Mouse (Mus musculus) testis, adult 2 months (tissue): ENCODE data around the gene Usb1. TPM values are rescaled to one million over a fixed set of nuclear protein-coding genes. Genes with fewer than 3 reads are reported as not detected.

Experiments used
- H3K27ac ChIP-seq: fragments of 200-500 bp; 2 replicates; pipeline ENCODE4 v1.5.1; 2012; ENCODE audit warnings: low read depth, low read length; ENCODE audit not compliant: control insufficient read depth, insufficient read depth
- H3K27me3 ChIP-seq: fragments of 200-500 bp; 2 replicates; pipeline ENCODE4 v1.6.1; 2012; ENCODE audit warnings: mild to moderate bottlenecking, low read length, moderate library complexity; ENCODE audit not compliant: control insufficient read depth, insufficient read depth
- H3K36me3 ChIP-seq: fragments of 200-500 bp; 2 replicates; pipeline ENCODE4 v1.6.1; 2012; ENCODE audit warnings: mild to moderate bottlenecking, low read length; ENCODE audit not compliant: control insufficient read depth, insufficient read depth
- H3K4me1 ChIP-seq: fragments of 200-500 bp; 2 replicates; pipeline ENCODE4 v1.6.1; 2012; ENCODE audit warnings: low read length; ENCODE audit not compliant: control insufficient read depth, insufficient read depth
- H3K4me3 ChIP-seq: fragments of 200-500 bp; 2 replicates; pipeline ENCODE4 v1.5.1; 2012; ENCODE audit warnings: low read depth, mild to moderate bottlenecking, low read length, moderate library complexity, mixed read lengths; ENCODE audit not compliant: control insufficient read depth
- CTCF ChIP-seq: fragments of 200-500 bp; IDR thresholded peaks from 2 replicates; pipeline ENCODE4 v1.5.1; 2012; ENCODE audit warnings: low read depth, mild to moderate bottlenecking, inconsistent platforms, low read length, moderate library complexity; ENCODE audit not compliant: control insufficient read depth, insufficient read depth, insufficient replicate concordance
- POLR2A ChIP-seq: fragments of 200-500 bp; IDR thresholded peaks from 2 replicates; pipeline ENCODE4 v1.6.1; 2012; ENCODE audit warnings: low read depth, mild to moderate bottlenecking, inconsistent platforms, low read length, moderate library complexity; ENCODE audit not compliant: control insufficient read depth
- polyA plus RNA-seq: library from polyadenylated mRNA; depleted of rRNA; stranded (reverse); fragments of >200 nt; gene quantifications from 2 replicates; pipeline ENCODE4 v1.2.3, GENCODE M21; 2012

The Usb1 gene
- polyA plus RNA-seq, 1 experiment: 34.0 TPM

DNA sequence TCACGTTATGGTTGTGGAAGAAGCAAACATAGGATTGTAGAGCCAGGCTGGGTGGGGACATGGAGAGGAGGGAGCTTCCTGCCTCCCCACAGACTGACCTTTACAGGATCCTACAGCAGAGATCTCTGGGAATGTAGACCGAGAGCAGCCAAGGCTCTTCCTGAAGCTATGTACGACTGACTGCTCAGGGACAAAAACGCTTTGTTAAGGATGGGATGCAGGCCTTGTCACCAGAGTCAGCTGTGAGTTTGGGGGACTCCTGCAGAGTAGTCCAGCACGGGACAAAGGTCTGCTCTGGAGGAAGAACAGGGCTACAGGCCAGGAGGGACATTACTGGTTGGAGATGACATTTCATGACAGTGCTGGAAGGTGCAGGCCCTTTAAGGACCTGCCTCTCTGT lies 7.4 kb upstream of the Usb1 start:
- Histone ChIP-seq H3K4me1 (peaks cover 13% of the 10 kb centered on the region), H3K36me3 (no peaks in the 10 kb centered on the region)

GRCm38 (mm10) chr8:95326822-95327221 lies 5.3 kb upstream of the Usb1 start:
- no peak for TF ChIP-seq CTCF
- no peaks in the 10 kb centered on the region for H3K27me3 ChIP-seq

More for the DNA sequence above, 7.4 kb upstream of the Usb1 start:
- H3K4me3 ChIP-seq: no peak overlapping the region
- H3K27ac ChIP-seq: no peak overlapping the region
- H3K27me3 ChIP-seq: no peaks in the 10 kb centered on the region
- no peak for TF ChIP-seq CTCF
- TF ChIP-seq POLR2A: no peak

GRCm38 (mm10) chr8:95327866-95328465 lies 4.1 kb upstream of the Usb1 start:
- no peaks in the 10 kb centered on the region for H3K27me3 ChIP-seq
- no peaks in the 10 kb centered on the region for H3K36me3 ChIP-seq
- H3K27ac ChIP-seq: no peak overlapping the region
- TF ChIP-seq CTCF: no peak
- no peak for TF ChIP-seq POLR2A
- no peaks in the 10 kb centered on the region for H3K4me1 ChIP-seq
- H3K4me3 ChIP-seq: no peak overlapping the region

More at GRCm38 (mm10) chr8:95326822-95327221, 5.3 kb upstream of the Usb1 start:
- Histone ChIP-seq H3K4me1 (no peaks in the 10 kb centered on the region), H3K4me3 (no peak overlapping the region), H3K36me3 (no peaks in the 10 kb centered on the region), H3K27ac (no peak overlapping the region)

- Histone ChIP-seq H3K4me3 (no peak overlapping the region), H3K4me1 (peaks cover 3% of the 10 kb centered on the region; the same call in 1 of the 2 replicates), H3K27ac (no peak overlapping the region), H3K27me3 (no peaks in the 10 kb centered on the region), H3K36me3 (no peaks in the 10 kb centered on the region; the same call in 1 of the 2 replicates)
- TF ChIP-seq POLR2A (no peak), CTCF (no peak)
These were observed 1.7 kb upstream of the Usb1 start for GRCm38 (mm10) chr8:95330367-95330766.

- Histone ChIP-seq H3K36me3 (no peaks in the 10 kb centered on the region; the same call in 1 of the 2 replicates), H3K4me3 (peak overlapping the region; percentile 93), H3K27me3 (no peaks in the 10 kb centered on the region), H3K4me1 (peaks cover 3% of the 10 kb centered on the region; the same call in 1 of the 2 replicates), H3K27ac (peak overlapping the region; percentile 63)
- TF ChIP-seq POLR2A (no peak), CTCF (no peak)
These were observed 846 bp upstream of the Usb1 start for GRCm38 (mm10) chr8:95331156-95331719.

- H3K27ac ChIP-seq: peak overlapping the region; percentile 86
- no peaks in the 10 kb centered on the region for H3K27me3 ChIP-seq
- peaks cover 3% of the 10 kb centered on the region; the same call in 1 of the 2 replicates for H3K4me1 ChIP-seq
- H3K36me3 ChIP-seq: no peaks in the 10 kb centered on the region; the same call in 1 of the 2 replicates
- H3K4me3 ChIP-seq: peak overlapping the region; percentile 93
- TF ChIP-seq CTCF (no peak), POLR2A (no peak)
These were observed 534 bp downstream of the Usb1 start for GRCm38 (mm10) chr8:95332437-95333199.

DNA sequence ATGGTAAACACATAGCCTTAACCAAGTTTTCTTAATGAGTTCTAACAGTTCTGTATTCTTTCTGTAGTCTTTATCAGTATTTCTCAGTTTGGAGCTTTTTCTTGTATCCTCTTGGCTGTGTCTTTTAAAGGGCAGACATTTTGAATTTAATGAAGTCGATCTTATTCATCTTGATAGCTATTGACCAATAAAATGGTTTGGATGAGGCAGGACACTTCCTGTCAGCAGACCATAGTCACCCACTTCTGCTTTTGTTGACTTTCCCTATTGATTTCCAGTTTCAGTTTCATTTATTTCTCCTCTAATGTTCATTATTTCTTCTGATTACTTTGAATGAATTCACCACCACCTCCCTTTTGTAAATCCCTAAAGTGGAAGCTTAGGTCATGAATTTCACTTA lies 3.6 kb downstream of the Usb1 start:
- no peaks in the 10 kb centered on the region for H3K27me3 ChIP-seq
- H3K4me1 ChIP-seq: peaks cover 3% of the 10 kb centered on the region; the same call in 1 of the 2 replicates
- TF ChIP-seq POLR2A: no peak
- TF ChIP-seq CTCF: no peak
- H3K36me3 ChIP-seq: no peaks in the 10 kb centered on the region; the same call in 1 of the 2 replicates
- no peak overlapping the region for H3K4me3 ChIP-seq
- H3K27ac ChIP-seq: no peak overlapping the region
